Comparison of ENCODE assay signal across 16 mouse cellular contexts in genomic region chr12:113114141-113114540, GRCm38 (mm10). TPM values are rescaled to one million over a fixed set of nuclear protein-coding genes. Genes with fewer than 3 reads are reported as not detected.
"Had no signal": no experiment of that assay in that cellular context is flagged by ENCODE, and none has a peak within 500 bp of the region (broad histone marks: within the 10 kb centered on the region; RNA-seq: fewer than 3 reads in every experiment).

No protein-coding gene starts in this region.

- DNase-seq: kidney, postnatal 10 days; kidney, postnatal 4 days; left cerebral cortex, postnatal 4 days; lung, adult 2 months; lung, postnatal 10 days; lung, postnatal 4 days; thymus, postnatal 4 days had no signal

- ATAC-seq: midbrain, embryonic 15.5 days had no signal

- H3K4me1 ChIP-seq: midbrain, embryonic 15.5 days had no signal

- H3K4me2 ChIP-seq: liver, embryonic 11.5 days; liver, embryonic 15.5 days; midbrain, embryonic 11.5 days; midbrain, embryonic 15.5 days; neural tube, embryonic 12.5 days had no signal

- H3K27ac ChIP-seq: layer of hippocampus, adult 2 months; liver, embryonic 15.5 days; midbrain, embryonic 15.5 days; neural tube, embryonic 12.5 days had no signal

- H3K9me3 ChIP-seq: liver, embryonic 15.5 days; midbrain, embryonic 15.5 days; neural tube, embryonic 12.5 days had no signal

- H3K4me3 ChIP-seq: layer of hippocampus, adult 2 months; liver, embryonic 15.5 days; midbrain, embryonic 15.5 days; neural tube, embryonic 12.5 days had no signal

- H3K27me3 ChIP-seq: liver, embryonic 15.5 days; midbrain, embryonic 15.5 days; neural tube, embryonic 12.5 days had no signal

- H3K9ac ChIP-seq: liver, embryonic 15.5 days; midbrain, embryonic 15.5 days; neural tube, embryonic 12.5 days had no signal

RNA-seq across cellular contexts. Expression of gene Tex22, which starts 39.8 kb away (rescaled TPM):
- total RNA-seq: monocyte, adult 5-6 weeks had no signal
- polyA plus RNA-seq: kidney, embryonic 14.5 days; liver, embryonic 11.5 days; liver, embryonic 15.5 days; midbrain, embryonic 11.5 days; neural tube, embryonic 12.5 days; stomach, embryonic 16.5 days had no signal
